Mouse (Mus musculus) heart, embryonic 12.5 days (tissue): ENCODE data around the gene Abcg8. TPM values are rescaled to one million over a fixed set of nuclear protein-coding genes. Genes with fewer than 3 reads are reported as not detected.

ENCODE experiments used
- ATAC-seq: fragments of 200-750 bp; cut with Nextera tagmentation; 2 replicates; pipeline ENCODE4 v1.8.0; 2017; ENCODE audit warnings: moderate TSS enrichment, moderate library complexity; ENCODE audit not compliant: insufficient number of reproducible peaks, low FRiP score
- H3K27ac ChIP-seq: fragments of 300-500 bp; sonication (generic); 2 replicates; pipeline ENCODE4 v1.5.1; 2016; ENCODE audit warnings: mild to moderate bottlenecking, moderate library complexity; ENCODE audit not compliant: poor library complexity, severe bottlenecking
- H3K27me3 ChIP-seq: fragments of 300-500 bp; sonication (generic); replicated peaks from 2 replicates; pipeline ENCODE4 v1.6.1; 2016; ENCODE audit warnings: mild to moderate bottlenecking, moderate library complexity
- H3K36me3 ChIP-seq: fragments of 300-500 bp; sonication (generic); 2 replicates; pipeline ENCODE4 v1.6.1; 2016; ENCODE audit warnings: mild to moderate bottlenecking, moderate library complexity
- H3K4me1 ChIP-seq: fragments of 300-500 bp; sonication (generic); replicated peaks from 2 replicates; pipeline ENCODE4 v1.6.1; 2016; ENCODE audit warnings: mild to moderate bottlenecking
- H3K4me2 ChIP-seq: fragments of 300-500 bp; sonication (generic); 2 replicates; pipeline ENCODE4 v1.6.1; 2016; ENCODE audit warnings: mild to moderate bottlenecking, moderate library complexity
- H3K4me3 ChIP-seq: fragments of 300-500 bp; sonication (generic); 2 replicates; pipeline ENCODE4 v1.5.1; 2016; ENCODE audit warnings: mild to moderate bottlenecking
- H3K9ac ChIP-seq: fragments of 300-500 bp; sonication (generic); 2 replicates; pipeline ENCODE4 v1.6.1; 2016; ENCODE audit warnings: mild to moderate bottlenecking, moderate library complexity
- H3K9me3 ChIP-seq: fragments of 300-500 bp; sonication (generic); replicated peaks from 2 replicates; pipeline ENCODE4 v1.6.1; 2016; ENCODE audit warnings: mild to moderate bottlenecking, moderate library complexity
- WGBS: fragments of 180-500 bp; shearing (Covaris S2); methylation state at CpG from one replicate; pipeline ENCODE4 v1.1.7; 2016; 5-methylcytosine and 5-hydroxymethylcytosine counted together
- polyA plus RNA-seq: library from polyadenylated mRNA; unstranded; fragments of >200 nt; fragmentation: Nextera tagmentation; extraction: Ambion mirVana; gene quantifications from 2 replicates; pipeline ENCODE4 v1.2.1, GENCODE M21; 2016

The Abcg8 gene
- polyA plus RNA-seq, 1 experiment from 2014 or later, result not detected

GRCm38 (mm10) chr17:84708818-84709217, 32.7 kb downstream of the Abcg8 start:
- Histone ChIP-seq H3K27ac (no peak overlapping the region), H3K4me2 (no peak overlapping the region), H3K36me3 (peaks cover 61% of the 10 kb centered on the region), H3K9me3 (no peaks in the 10 kb centered on the region), H3K9ac (no peak overlapping the region), H3K4me3 (no peak overlapping the region), H3K27me3 (no peaks in the 10 kb centered on the region), H3K4me1 (no peaks in the 10 kb centered on the region)
- WGBS, result 88% methylated on average over 7 of the region's 7 CpGs
- ATAC-seq, result no peak

GRCm38 (mm10) chr17:84709403-84709851, 33.3 kb downstream of the Abcg8 start:
- Histone ChIP-seq H3K4me3 (no peak overlapping the region), H3K9ac (no peak overlapping the region), H3K27ac (no peak overlapping the region), H3K27me3 (no peaks in the 10 kb centered on the region), H3K4me2 (no peak overlapping the region), H3K9me3 (no peaks in the 10 kb centered on the region), H3K4me1 (no peaks in the 10 kb centered on the region), H3K36me3 (peaks cover 61% of the 10 kb centered on the region)
- ATAC-seq, result no peak
- 71% methylated on average over 17 of the region's 17 CpGs for WGBS

- no peaks in the 10 kb centered on the region for H3K27me3 ChIP-seq
- WGBS, result 88% methylated on average over 18 of the region's 18 CpGs
- no peak overlapping the region for H3K9ac ChIP-seq
- no peak overlapping the region for H3K27ac ChIP-seq
- peaks cover 54% of the 10 kb centered on the region for H3K36me3 ChIP-seq
- H3K9me3 ChIP-seq, result no peaks in the 10 kb centered on the region
- peaks cover 4% of the 10 kb centered on the region for H3K4me1 ChIP-seq
- H3K4me2 ChIP-seq, result no peak overlapping the region
- H3K4me3 ChIP-seq, result no peak overlapping the region
- no peak for ATAC-seq
Observed at GRCm38 (mm10) chr17:84713563-84714164, 37.6 kb downstream of the Abcg8 start.

GRCm38 (mm10) chr17:84714930-84715329, 38.8 kb downstream of the Abcg8 start:
- Histone ChIP-seq H3K4me2 (no peak overlapping the region), H3K9me3 (no peaks in the 10 kb centered on the region), H3K9ac (no peak overlapping the region), H3K4me3 (no peak overlapping the region), H3K36me3 (peaks cover 44% of the 10 kb centered on the region), H3K27ac (no peak overlapping the region), H3K4me1 (peaks cover 4% of the 10 kb centered on the region), H3K27me3 (no peaks in the 10 kb centered on the region)
- 82% methylated on average over 4 of the region's 4 CpGs for WGBS
- ATAC-seq, result no peak

GRCm38 (mm10) chr17:84716252-84716872, 40.3 kb downstream of the Abcg8 start:
- H3K9ac ChIP-seq, result no peak overlapping the region
- H3K4me2 ChIP-seq, result no peak overlapping the region
- peaks cover 4% of the 10 kb centered on the region for H3K4me1 ChIP-seq
- no peaks in the 10 kb centered on the region for H3K9me3 ChIP-seq
- H3K36me3 ChIP-seq, result peaks cover 50% of the 10 kb centered on the region
- 81% methylated on average over 16 of the region's 16 CpGs for WGBS
- no peak overlapping the region for H3K4me3 ChIP-seq
- no peaks in the 10 kb centered on the region for H3K27me3 ChIP-seq
- ATAC-seq, result no peak
- no peak overlapping the region for H3K27ac ChIP-seq

- Histone ChIP-seq H3K9me3 (no peaks in the 10 kb centered on the region), H3K4me1 (peaks cover 4% of the 10 kb centered on the region), H3K36me3 (peaks cover 55% of the 10 kb centered on the region), H3K27me3 (no peaks in the 10 kb centered on the region), H3K9ac (no peak overlapping the region), H3K4me2 (no peak overlapping the region), H3K27ac (no peak overlapping the region), H3K4me3 (no peak overlapping the region)
- 71% methylated on average over 5 of the region's 5 CpGs for WGBS
- ATAC-seq, result no peak
Observed at GRCm38 (mm10) chr17:84717416-84717815, 41.3 kb downstream of the Abcg8 start.

GRCm38 (mm10) chr17:84719105-84719504, 43.0 kb downstream of the Abcg8 start:
- H3K9me3 ChIP-seq, result no peaks in the 10 kb centered on the region
- H3K4me3 ChIP-seq, result no peak overlapping the region
- no peak for ATAC-seq
- 71% methylated on average over 3 of the region's 3 CpGs for whole genome bisulfite sequencing
- no peaks in the 10 kb centered on the region for H3K27me3 ChIP-seq
- peaks cover 4% of the 10 kb centered on the region for H3K4me1 ChIP-seq
- H3K27ac ChIP-seq, result no peak overlapping the region
- no peak overlapping the region for H3K4me2 ChIP-seq
- no peak overlapping the region for H3K9ac ChIP-seq
- peaks cover 55% of the 10 kb centered on the region for H3K36me3 ChIP-seq

GRCm38 (mm10) chr17:84724028-84724427, 47.9 kb downstream of the Abcg8 start:
- no peak for ATAC-seq
- no peak overlapping the region for H3K4me3 ChIP-seq
- H3K9ac ChIP-seq, result no peak overlapping the region
- 86% methylated on average over 9 of the region's 9 CpGs for WGBS
- H3K27ac ChIP-seq, result no peak overlapping the region
- peaks cover 6% of the 10 kb centered on the region for H3K4me1 ChIP-seq
- no peak overlapping the region for H3K4me2 ChIP-seq
- no peaks in the 10 kb centered on the region for H3K9me3 ChIP-seq
- H3K36me3 ChIP-seq, result peaks cover 61% of the 10 kb centered on the region
- no peaks in the 10 kb centered on the region for H3K27me3 ChIP-seq

GRCm38 (mm10) chr17:84725163-84725562, 49.1 kb downstream of the Abcg8 start:
- Histone ChIP-seq H3K9ac (no peak overlapping the region), H3K4me1 (peaks cover 10% of the 10 kb centered on the region), H3K4me3 (no peak overlapping the region), H3K27me3 (no peaks in the 10 kb centered on the region), H3K36me3 (peaks cover 66% of the 10 kb centered on the region), H3K9me3 (no peaks in the 10 kb centered on the region), H3K4me2 (no peak overlapping the region), H3K27ac (no peak overlapping the region)
- WGBS, result 92% methylated on average over 3 of the region's 3 CpGs
- ATAC-seq, result no peak

GRCm38 (mm10) chr17:84728201-84728911, 52.3 kb downstream of the Abcg8 start:
- Histone ChIP-seq H3K9me3 (no peaks in the 10 kb centered on the region), H3K4me2 (no peak overlapping the region), H3K4me1 (peaks cover 10% of the 10 kb centered on the region), H3K36me3 (peaks cover 61% of the 10 kb centered on the region), H3K27ac (no peak overlapping the region), H3K27me3 (no peaks in the 10 kb centered on the region), H3K4me3 (no peak overlapping the region), H3K9ac (no peak overlapping the region)
- 65% methylated on average over 1 of the region's 1 CpGs for WGBS
- no peak; the same call in 1 of the 2 replicates for ATAC-seq

GRCm38 (mm10) chr17:84729140-84729539, 53.0 kb downstream of the Abcg8 start:
- Histone ChIP-seq H3K9me3 (no peaks in the 10 kb centered on the region), H3K4me1 (peaks cover 10% of the 10 kb centered on the region), H3K4me3 (no peak overlapping the region), H3K27me3 (no peaks in the 10 kb centered on the region), H3K36me3 (peaks cover 55% of the 10 kb centered on the region), H3K4me2 (no peak overlapping the region), H3K9ac (no peak overlapping the region), H3K27ac (no peak overlapping the region)
- WGBS, result 62% methylated on average over 5 of the region's 5 CpGs
- no peak for ATAC-seq
